Mouse (Mus musculus) forebrain, postnatal 0 days (tissue): ENCODE data around the gene Fhit. TPM values are rescaled to one million over a fixed set of nuclear protein-coding genes. Genes with fewer than 3 reads are reported as not detected.

Experiments used
- ATAC-seq: fragments of 200-750 bp; cut with Nextera tagmentation; 2 replicates; pipeline ENCODE4 v1.8.0; 2017; ENCODE audit warnings: mild to moderate bottlenecking, moderate library complexity
- DNase-seq: peaks from one replicate; pipeline ENCODE4 v3.0.0-alpha.2; 2015
- H3K27ac ChIP-seq: fragments of 300-500 bp; sonication (generic); 2 replicates; pipeline ENCODE4 v1.5.1; 2014; ENCODE audit warnings: low read depth, mild to moderate bottlenecking, antibody characterized with exemption, low read length, moderate library complexity, mixed read lengths
- H3K27me3 ChIP-seq: fragments of 300-500 bp; sonication (generic); 2 replicates; pipeline ENCODE4 v1.6.1; 2014; ENCODE audit warnings: mild to moderate bottlenecking, low read length, mixed read lengths; ENCODE audit not compliant: insufficient read depth
- H3K36me3 ChIP-seq: fragments of 300-500 bp; sonication (generic); 2 replicates; pipeline ENCODE4 v1.6.1; 2014; ENCODE audit warnings: mild to moderate bottlenecking, moderate library complexity; ENCODE audit not compliant: insufficient read depth
- H3K4me1 ChIP-seq: fragments of 300-500 bp; sonication (generic); 2 replicates; pipeline ENCODE4 v1.6.1; 2014; ENCODE audit warnings: antibody characterized with exemption; ENCODE audit not compliant: insufficient read depth
- H3K4me2 ChIP-seq: fragments of 300-500 bp; sonication (generic); 2 replicates; pipeline ENCODE4 v1.6.1; 2014; ENCODE audit warnings: low read depth, mild to moderate bottlenecking, moderate library complexity
- H3K4me3 ChIP-seq: fragments of 300-500 bp; sonication (generic); 2 replicates; pipeline ENCODE4 v1.5.1; 2014; ENCODE audit warnings: low read depth, low read length, mixed read lengths
- H3K9ac ChIP-seq: fragments of 300-500 bp; sonication (generic); 2 replicates; pipeline ENCODE4 v1.6.1; 2014; ENCODE audit warnings: mild to moderate bottlenecking
- H3K9me3 ChIP-seq: fragments of 300-500 bp; sonication (generic); 2 replicates; pipeline ENCODE4 v1.6.1; 2016; ENCODE audit warnings: low read length
- CTCF ChIP-seq: sonication (generic); IDR thresholded peaks from 2 replicates; pipeline ENCODE4 v1.5.1; 2016; ENCODE audit warnings: antibody characterized with exemption, control low read depth, low read depth
- WGBS: fragments of 180-500 bp; shearing (Covaris S2); extraction: QIAGEN DNeasy Blood & Tissue Kit; methylation state at CpG from one replicate; pipeline ENCODE4 v1.1.7; 2014; 5-methylcytosine and 5-hydroxymethylcytosine counted together
- polyA plus RNA-seq: library from polyadenylated mRNA; unstranded; fragments of >200 nt; fragmentation: Nextera tagmentation; extraction: Ambion mirVana; gene quantifications from 2 replicates; pipeline ENCODE4 v1.2.1, GENCODE M21; 2015
- total RNA-seq: library from RNA; depleted of rRNA; stranded (reverse); fragments of >200 nt; gene quantifications from 2 replicates; pipeline ENCODE4 v1.2.3, GENCODE M21; 2014

Fhit gene
- total and polyA plus RNA-seq, 2 experiments from 2014 or later = 8.0 to 8.9 TPM

DNA sequence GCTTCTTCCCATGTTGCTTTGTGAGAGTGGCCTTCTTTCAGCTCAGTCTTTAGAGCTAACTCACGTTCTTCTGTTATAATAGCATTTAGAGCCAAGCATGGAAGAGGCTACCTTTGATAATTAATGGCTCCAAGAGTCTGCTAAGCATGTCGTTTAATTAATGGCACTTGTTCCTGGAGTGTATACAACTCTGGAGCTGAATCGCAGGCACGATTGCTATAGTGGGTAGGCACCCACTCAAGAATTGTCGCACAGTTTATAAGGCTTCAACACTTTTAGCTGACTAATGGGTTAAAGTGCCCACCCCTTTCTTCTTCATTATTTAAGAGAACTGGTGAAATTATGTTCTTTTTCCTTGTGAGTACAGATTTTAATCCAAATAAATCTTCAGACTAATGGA, 1605.5 kb downstream of the Fhit start:
- Histone ChIP-seq H3K27me3 (no peaks in the 10 kb centered on the region), H3K36me3 (no peaks in the 10 kb centered on the region), H3K4me3 (no peak overlapping the region), H3K4me2 (no peak overlapping the region), H3K4me1 (no peaks in the 10 kb centered on the region), H3K27ac (no peak overlapping the region), H3K9ac (no peak overlapping the region), H3K9me3 (no peaks in the 10 kb centered on the region)
- no peak for ATAC-seq
- WGBS = 18% methylated on average over 5 of the region's 5 CpGs
- no peak for DNase-seq
- TF ChIP-seq CTCF = no peak

DNA sequence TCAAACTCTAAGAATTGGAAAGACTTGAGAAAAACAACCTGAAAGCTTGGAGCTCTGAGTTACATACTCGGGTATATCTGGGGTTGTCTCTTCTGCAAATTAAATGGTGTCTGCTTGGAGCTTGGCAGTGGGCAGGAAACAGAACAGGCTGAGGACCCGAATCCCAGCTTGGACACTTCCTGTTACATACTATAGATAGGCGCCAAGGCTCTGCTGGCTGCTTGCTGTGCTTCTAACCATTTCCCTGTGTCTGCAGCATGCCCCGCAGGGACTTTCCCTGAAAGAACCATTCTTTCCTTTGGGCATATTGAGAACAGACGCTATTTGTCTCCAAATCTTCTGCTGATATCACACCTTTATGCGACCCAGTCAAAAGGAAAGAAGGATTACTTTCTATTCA, 1606.0 kb downstream of the Fhit start:
- H3K4me2 ChIP-seq = no peak overlapping the region
- no peaks in the 10 kb centered on the region for H3K36me3 ChIP-seq
- H3K4me3 ChIP-seq = no peak overlapping the region
- no peaks in the 10 kb centered on the region for H3K27me3 ChIP-seq
- H3K9me3 ChIP-seq = no peaks in the 10 kb centered on the region
- WGBS = 32% methylated on average over 6 of the region's 6 CpGs
- no peak for TF ChIP-seq CTCF
- DNase-seq (peak; percentile 7), ATAC-seq (no peak)
- no peak overlapping the region for H3K27ac ChIP-seq
- H3K9ac ChIP-seq = no peak overlapping the region
- H3K4me1 ChIP-seq = no peaks in the 10 kb centered on the region

DNA sequence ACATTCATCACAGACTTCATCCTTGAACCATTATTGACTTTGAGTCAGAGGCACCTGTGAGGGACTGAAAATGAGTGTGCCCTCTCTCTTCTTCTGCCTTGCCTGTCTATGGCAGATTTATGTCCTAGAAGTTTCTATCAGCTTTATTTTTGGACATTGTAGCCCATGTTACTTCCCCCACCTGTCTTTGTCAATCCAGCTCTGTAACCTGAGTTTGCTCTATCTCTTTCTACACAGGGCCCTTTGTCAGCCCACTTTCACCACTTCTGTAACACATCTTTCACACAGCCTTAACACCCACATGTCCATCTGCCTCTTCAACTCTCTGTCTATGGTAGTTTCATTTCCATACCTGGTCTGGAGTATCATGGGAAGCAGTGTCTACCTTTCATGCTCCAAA, 1609.7 kb downstream of the Fhit start:
- Histone ChIP-seq H3K4me2 (no peak overlapping the region), H3K9ac (no peak overlapping the region), H3K4me1 (no peaks in the 10 kb centered on the region), H3K4me3 (no peak overlapping the region), H3K27ac (no peak overlapping the region), H3K27me3 (no peaks in the 10 kb centered on the region), H3K9me3 (no peaks in the 10 kb centered on the region), H3K36me3 (no peaks in the 10 kb centered on the region)
- ATAC-seq = no peak
- no peak for DNase-seq
- no peak for TF ChIP-seq CTCF

DNA sequence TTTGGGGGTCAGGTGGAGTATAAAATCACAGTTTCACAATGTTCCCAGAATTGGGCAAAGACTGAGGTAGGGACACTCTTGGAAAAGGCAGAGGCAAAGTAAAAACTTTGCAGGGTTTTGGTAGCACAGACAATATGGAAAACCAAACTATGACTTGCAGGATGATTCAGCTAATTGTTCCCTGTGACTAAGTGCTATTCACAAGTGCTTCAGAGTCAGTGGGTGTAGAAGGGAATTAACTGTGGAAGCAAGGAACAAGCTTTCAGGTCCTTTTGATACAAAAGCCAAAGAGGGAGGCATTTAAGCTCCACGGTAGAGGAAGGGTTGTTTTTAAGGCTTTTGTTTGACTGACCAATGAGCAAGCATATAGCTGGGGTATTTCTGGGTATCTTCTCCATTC, 1613.9 kb downstream of the Fhit start:
- Histone ChIP-seq H3K27ac (no peak overlapping the region), H3K4me2 (no peak overlapping the region), H3K27me3 (no peaks in the 10 kb centered on the region), H3K36me3 (no peaks in the 10 kb centered on the region), H3K9me3 (no peaks in the 10 kb centered on the region), H3K9ac (no peak overlapping the region), H3K4me3 (no peak overlapping the region), H3K4me1 (no peaks in the 10 kb centered on the region)
- no peak for TF ChIP-seq CTCF
- DNase-seq = no peak
- 3% methylated on average over 1 of the region's 1 CpGs for WGBS
- ATAC-seq = no peak

DNA sequence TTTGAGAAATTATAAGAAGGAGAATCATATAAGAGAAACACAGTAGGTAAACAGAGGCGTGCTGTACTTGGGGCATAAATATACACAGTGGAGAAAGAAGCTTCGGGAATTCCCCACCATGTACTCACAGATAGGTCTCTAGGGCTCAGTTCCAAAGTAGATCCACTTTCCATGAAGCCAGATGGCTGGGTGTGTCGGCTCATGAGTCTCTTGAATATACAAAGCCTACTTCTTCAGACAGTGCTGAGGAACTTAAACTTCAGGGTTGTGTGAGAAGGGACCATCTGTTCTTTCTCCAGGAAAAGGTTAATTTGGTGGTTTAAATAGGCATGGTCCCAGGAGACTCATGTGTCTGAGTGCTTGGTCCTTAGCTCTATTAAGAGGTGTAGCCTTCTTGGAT, 1617.5 kb downstream of the Fhit start:
- 62% methylated on average over 3 of the region's 3 CpGs for WGBS
- DNase-seq (no peak), ATAC-seq (no peak)
- no peak overlapping the region for H3K9ac ChIP-seq
- H3K27me3 ChIP-seq = no peaks in the 10 kb centered on the region
- no peak overlapping the region for H3K4me2 ChIP-seq
- no peaks in the 10 kb centered on the region for H3K4me1 ChIP-seq
- no peak overlapping the region for H3K4me3 ChIP-seq
- H3K36me3 ChIP-seq = no peaks in the 10 kb centered on the region
- H3K9me3 ChIP-seq = no peaks in the 10 kb centered on the region
- no peak overlapping the region for H3K27ac ChIP-seq
- no peak for TF ChIP-seq CTCF

DNA sequence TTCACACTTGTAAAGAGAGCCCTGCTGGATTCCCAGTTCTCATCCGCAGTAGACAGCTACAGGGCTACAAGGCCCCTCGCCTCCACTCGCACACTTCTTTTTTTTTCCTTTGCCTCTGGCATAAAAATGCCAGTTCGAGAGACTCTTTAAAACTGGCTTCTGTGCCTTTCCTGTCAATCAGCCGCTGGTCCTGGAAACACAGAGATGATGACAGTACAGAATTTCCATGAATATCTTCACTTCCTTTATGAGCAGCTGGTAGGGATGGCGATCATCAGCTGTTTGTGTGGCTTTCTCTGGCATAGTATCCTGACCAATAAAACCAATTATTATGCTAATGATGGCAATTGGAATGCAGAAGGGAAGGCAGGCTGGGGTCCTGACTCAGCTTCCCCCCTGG, 1626.3 kb downstream of the Fhit start:
- Histone ChIP-seq H3K9me3 (no peaks in the 10 kb centered on the region), H3K4me2 (no peak overlapping the region), H3K27me3 (no peaks in the 10 kb centered on the region), H3K27ac (no peak overlapping the region), H3K9ac (no peak overlapping the region), H3K4me1 (no peaks in the 10 kb centered on the region), H3K4me3 (no peak overlapping the region), H3K36me3 (no peaks in the 10 kb centered on the region)
- no peak for TF ChIP-seq CTCF
- ATAC-seq (peak; percentile 60), DNase-seq (peak; percentile 18)
- 30% methylated on average over 6 of the region's 6 CpGs for WGBS

DNA sequence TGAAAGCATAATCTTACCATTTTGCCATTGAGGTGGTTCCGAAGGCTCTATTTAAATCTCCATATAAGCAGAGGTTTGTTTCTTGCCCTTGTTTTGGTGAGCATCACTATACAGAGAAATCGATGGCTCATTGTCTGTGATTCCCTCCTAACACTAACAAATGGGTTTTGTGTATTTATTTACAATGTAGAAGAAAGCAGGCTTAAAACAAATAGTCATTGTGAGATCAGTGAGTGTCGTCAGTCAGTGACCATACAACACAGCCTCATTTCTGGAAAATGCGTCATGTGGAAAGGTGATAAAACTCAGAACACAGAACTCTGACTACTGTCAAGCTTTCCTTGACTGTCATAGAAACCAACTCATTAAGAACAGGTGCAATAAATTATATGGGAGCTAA, 1632.6 kb downstream of the Fhit start:
- DNase-seq (no peak), ATAC-seq (no peak)
- Histone ChIP-seq H3K9me3 (no peaks in the 10 kb centered on the region), H3K27ac (no peak overlapping the region), H3K4me3 (no peak overlapping the region), H3K4me1 (no peaks in the 10 kb centered on the region), H3K9ac (no peak overlapping the region), H3K27me3 (no peaks in the 10 kb centered on the region), H3K4me2 (no peak overlapping the region), H3K36me3 (no peaks in the 10 kb centered on the region)
- 92% methylated on average over 4 of the region's 4 CpGs for WGBS
- no peak for TF ChIP-seq CTCF

DNA sequence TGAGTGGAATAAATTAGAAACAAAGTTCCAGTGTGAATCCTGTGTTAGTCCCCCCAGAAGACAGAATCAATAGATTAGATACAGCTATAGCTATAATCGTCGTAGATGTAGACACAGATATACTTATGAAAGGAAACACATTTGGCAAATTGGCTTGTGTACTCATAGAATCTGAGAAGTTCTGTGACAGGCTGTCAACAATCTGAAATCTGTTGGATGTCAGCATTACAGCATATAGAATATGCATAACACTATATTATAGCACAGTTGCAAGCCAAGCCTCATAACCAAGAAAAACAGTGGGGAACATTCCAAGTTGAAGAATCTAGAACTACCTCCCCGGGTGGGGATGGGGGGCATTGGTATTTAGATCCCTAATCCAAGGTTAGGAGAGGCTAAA, 1635.7 kb downstream of the Fhit start:
- ATAC-seq (peak; percentile 59; the same call in 1 of the 2 replicates), DNase-seq (peak; percentile 37)
- no peak for TF ChIP-seq CTCF
- no peaks in the 10 kb centered on the region for H3K36me3 ChIP-seq
- no peaks in the 10 kb centered on the region for H3K4me1 ChIP-seq
- no peak overlapping the region for H3K9ac ChIP-seq
- no peak overlapping the region for H3K4me3 ChIP-seq
- H3K27me3 ChIP-seq = no peaks in the 10 kb centered on the region
- WGBS = 71% methylated on average over 3 of the region's 3 CpGs
- H3K4me2 ChIP-seq = no peak overlapping the region
- H3K27ac ChIP-seq = no peak overlapping the region
- no peaks in the 10 kb centered on the region for H3K9me3 ChIP-seq
